In genomic region chr19:53219305-53219704, GRCm38 (mm10) we compare ENCODE assay signal across 28 mouse cellular contexts.
DNase-seq lines count a peak whose midpoint lies in the region; ATAC-seq and TF ChIP-seq lines count a peak whose summit lies in the region.
"Had no signal": no experiment of that assay in that cellular context is flagged by ENCODE, and none has a peak within 500 bp of the region (broad histone marks: within the 10 kb centered on the region; RNA-seq: fewer than 3 reads in every experiment).

No protein-coding gene starts in this region.

- no peak for TF ChIP-seq CTCF in kidney, adult 2 months (conservative IDR thresholded peaks at IDR 0.05; ENCODE audit: insufficient read depth, insufficient read length, low read depth, low read length)

- intact Hi-C loops in heart, postnatal 36 days (cut with DNase I) = loop anchor here (5.0 kb wide), 1 partner anchor 77 kb away; the partner anchor contains the start of gene Add3

- no peak overlapping the region for H3K4me3 ChIP-seq in kidney, adult 2 months (ENCODE audit: insufficient read depth, low read depth, low read length)
- H3K4me3 ChIP-seq: embryonic facial prominence, embryonic 12.5 days; forebrain, embryonic 13.5 days; intestine, embryonic 15.5 days; layer of hippocampus, adult 2 months; limb, embryonic 12.5 days; liver, embryonic 12.5 days; midbrain, embryonic 13.5 days; neural tube, embryonic 12.5 days; stomach, embryonic 15.5 days had no signal

- peak; percentile 39; the same call in 1 of the 2 replicates for ATAC-seq in neutrophil, adult 5-6 weeks (ENCODE audit: extremely low read depth, insufficient number of reproducible peaks, low FRiP score, poor library complexity, severe bottlenecking)
- ATAC-seq: CD4-positive, CD25-positive, alpha-beta regulatory T cell, adult 4 months; forebrain, embryonic 13.5 days; hindbrain, embryonic 16.5 days; intestine, embryonic 15.5 days; liver, embryonic 12.5 days; midbrain, embryonic 13.5 days had no signal

- no peak for TF ChIP-seq POLR2A in kidney, adult 2 months (IDR thresholded peaks at IDR 0.05; ENCODE audit: low read depth, low read length)

- 0 out of 2 replicates have a peak overlapping the region, but pooled peaks have one; percentile 26 for H3K27ac ChIP-seq in kidney, adult 2 months (ENCODE audit: insufficient read depth, low read depth, low read length)
- H3K27ac ChIP-seq: embryonic facial prominence, embryonic 12.5 days; forebrain, embryonic 13.5 days; intestine, embryonic 15.5 days; layer of hippocampus, adult 2 months; limb, embryonic 12.5 days; liver, embryonic 12.5 days; midbrain, embryonic 13.5 days; neural tube, embryonic 12.5 days; stomach, embryonic 15.5 days had no signal

- DNase-seq in heart, adult 11 months = peak; percentile 84
- DNase-seq in heart, postnatal 36 days = no peak
- no peak for DNase-seq in kidney, adult 2 months
- no peak for DNase-seq in kidney, adult 11 months
- DNase-seq in A20 (ENCODE audit: low read depth, low spot score) = peak; percentile 55
- DNase-seq in lung, postnatal 14 days = no peak
- DNase-seq in retina, embryonic 14.5 days (ENCODE audit: low spot score) = no peak
- DNase-seq: cerebellum, adult 2 months; cerebellum, postnatal 25 days; heart, postnatal 4 days; kidney, postnatal 25 days; lung, adult 18-20 months; lung, postnatal 10 days; right cerebral cortex, postnatal 4 days; thymus, adult 18-20 months; thymus, postnatal 36 days had no signal

- H3K36me3 ChIP-seq in kidney, adult 2 months (ENCODE audit: control insufficient read depth, insufficient read depth, low read length) = peaks cover 2% of the 10 kb centered on the region
- H3K36me3 ChIP-seq: midbrain, embryonic 13.5 days; neural tube, embryonic 12.5 days had no signal

- no peaks in the 10 kb centered on the region; the same call in 1 of the 2 replicates for H3K4me1 ChIP-seq in kidney, adult 2 months (ENCODE audit: control insufficient read depth, insufficient read depth, low read length)
- H3K4me1 ChIP-seq: embryonic facial prominence, embryonic 12.5 days; forebrain, embryonic 13.5 days; intestine, embryonic 15.5 days; limb, embryonic 12.5 days; midbrain, embryonic 13.5 days; neural tube, embryonic 12.5 days; stomach, embryonic 15.5 days had no signal

- H3K27me3 ChIP-seq in kidney, adult 2 months (replicated peaks; ENCODE audit: control insufficient read depth, insufficient read depth, low read length) = no peaks in the 10 kb centered on the region
- H3K27me3 ChIP-seq: embryonic facial prominence, embryonic 12.5 days; forebrain, embryonic 13.5 days; intestine, embryonic 15.5 days; limb, embryonic 12.5 days; liver, embryonic 12.5 days; midbrain, embryonic 13.5 days; neural tube, embryonic 12.5 days; stomach, embryonic 15.5 days had no signal

- WGBS in kidney, adult 2 months = 72% methylated on average over 3 of the region's 3 CpGs

Comparison
In these comparisons a context has a peak if more than half of its experiments do, and no peak if none do; other contexts are left out.
1. DNase-seq: peak in heart, adult 11 months (single experiment) and A20 (single experiment); none in heart, postnatal 36 days (0 of 2), kidney, adult 2 months (single experiment), kidney, adult 11 months (single experiment), lung, postnatal 14 days (single experiment) and retina, embryonic 14.5 days (single experiment).